Mouse (Mus musculus) gonadal fat pad, adult 2 months (tissue): ENCODE data around the gene Tmub2. TPM values are rescaled to one million over a fixed set of nuclear protein-coding genes. Genes with fewer than 3 reads are reported as not detected.

Experiments
- DNase-seq: peaks from one replicate; pipeline ENCODE4 v3.0.0-alpha.2; 2012; ENCODE audit warnings: low read depth
- polyA plus RNA-seq: library from polyadenylated mRNA; depleted of rRNA; stranded (reverse); fragments of >200 nt; gene quantifications from 2 replicates; pipeline ENCODE4 v1.2.3, GENCODE M21; 2012

Gene Tmub2
- polyA plus RNA-seq, 1 experiment: 66.7 TPM

DNA sequence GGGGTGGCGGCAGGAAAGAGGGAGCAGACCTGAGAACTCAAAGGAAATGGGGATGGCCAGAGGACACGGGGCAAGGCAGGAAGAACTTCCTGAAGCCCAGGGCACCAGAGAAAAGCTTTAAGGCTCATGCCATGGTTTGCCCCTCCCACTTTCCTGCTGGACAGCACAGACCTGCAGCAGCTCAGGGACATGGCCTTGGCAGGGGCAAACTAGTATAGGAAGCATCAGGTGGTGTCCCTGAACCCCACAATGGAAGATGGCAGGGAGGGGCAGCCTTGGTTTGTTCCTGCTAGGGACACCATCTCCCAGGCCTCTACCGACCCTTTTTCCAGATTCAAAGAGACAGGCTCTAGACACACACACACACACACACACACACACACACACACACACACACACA lies 20.6 kb downstream of the Tmub2 start:
- no peak for DNase-seq

DNA sequence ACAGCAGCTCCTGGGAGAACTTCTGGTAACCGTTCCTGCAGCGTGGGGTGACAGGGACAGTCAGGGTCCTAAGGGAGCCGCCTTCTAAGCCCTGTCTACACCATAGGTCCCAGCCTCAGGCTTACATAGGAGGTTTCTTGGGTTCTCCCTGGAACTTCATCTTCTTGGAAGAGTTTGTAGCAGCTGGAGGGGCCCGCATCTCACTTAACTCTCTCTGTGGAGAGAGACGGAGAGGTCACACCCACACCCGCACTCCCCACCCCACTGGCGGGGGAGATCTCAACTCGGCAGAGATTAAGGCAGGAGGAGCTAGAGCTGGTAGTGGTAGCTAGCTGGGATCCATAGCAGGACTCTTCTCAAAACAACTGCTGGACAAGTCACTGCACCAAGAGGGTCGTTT lies 23.4 kb downstream of the Tmub2 start:
- no peak for DNase-seq

GRCm38 (mm10) chr11:102308979-102309378 lies 24.2 kb downstream of the Tmub2 start:
- DNase-seq: no peak

- no peak for DNase-seq
Measured at GRCm38 (mm10) chr11:102309821-102310617, 25.3 kb downstream of the Tmub2 start.

DNA sequence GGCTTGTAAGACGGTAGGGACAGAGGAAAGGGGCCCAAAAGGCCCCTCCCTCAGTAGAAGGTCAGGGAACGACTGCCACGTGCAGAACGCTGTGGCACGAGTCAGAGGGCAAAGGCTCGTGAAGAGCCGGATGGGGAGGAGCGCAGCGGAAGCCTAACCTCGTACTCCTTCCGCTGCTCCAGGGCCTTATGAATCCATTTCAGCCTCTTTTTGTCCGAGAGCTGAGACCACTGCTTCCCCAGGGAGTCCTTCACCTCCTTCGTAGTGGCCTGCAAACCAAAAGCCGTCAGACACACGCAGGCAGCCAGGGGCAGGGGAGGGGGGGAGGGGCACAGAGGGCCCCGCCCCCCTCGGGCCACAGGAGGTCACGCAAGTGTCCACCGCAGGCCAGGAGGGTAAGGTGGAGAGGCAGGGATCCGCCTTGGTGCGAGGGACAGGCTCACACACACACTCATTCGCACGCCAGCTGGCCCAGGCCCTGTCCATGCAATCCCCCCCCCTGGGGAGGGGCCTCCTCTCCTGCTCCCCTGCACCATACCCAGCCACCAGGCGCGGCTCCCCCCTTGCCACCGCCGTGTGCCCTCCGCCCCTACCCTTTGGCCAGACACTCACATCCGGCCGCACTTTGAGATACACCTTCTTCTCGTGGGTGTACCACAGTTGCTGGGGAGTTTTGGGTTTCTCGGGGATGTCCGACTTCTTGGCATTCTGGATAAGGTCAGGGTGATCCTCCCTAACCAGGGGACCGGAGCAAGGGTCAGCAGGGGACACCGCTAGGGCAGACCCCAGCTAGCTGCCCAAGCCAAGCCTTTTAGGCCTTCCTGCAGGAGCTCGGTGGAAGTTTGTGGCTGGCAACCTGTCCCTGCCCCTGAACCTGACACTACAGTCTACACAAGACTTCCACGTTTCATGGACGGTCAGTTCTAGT lies 26.3 kb downstream of the Tmub2 start:
- DNase-seq: no peak

DNA sequence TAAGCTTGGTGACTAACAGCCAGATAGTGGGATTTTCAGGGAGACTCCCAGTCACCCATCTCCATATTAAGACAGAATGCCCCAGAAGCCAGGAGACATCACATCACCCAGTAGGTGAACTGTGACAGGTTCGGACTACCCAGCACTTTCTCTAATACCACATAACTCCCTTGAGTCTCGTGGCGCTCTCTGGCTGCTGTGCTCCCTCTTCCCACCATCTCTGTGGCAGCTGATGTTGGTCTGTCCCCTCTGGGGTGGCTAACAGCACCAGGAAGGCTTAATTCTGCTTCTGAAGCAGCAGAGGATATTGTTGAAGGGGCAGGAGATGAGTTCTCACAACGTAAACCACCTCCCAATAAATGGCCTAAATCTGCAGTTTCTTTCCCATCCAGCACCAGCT lies 27.2 kb downstream of the Tmub2 start:
- no peak for DNase-seq

GRCm38 (mm10) chr11:102312586-102312985 lies 27.9 kb downstream of the Tmub2 start:
- no peak for DNase-seq

- no peak for DNase-seq
Measured at GRCm38 (mm10) chr11:102314321-102314720, 29.6 kb downstream of the Tmub2 start.

DNA sequence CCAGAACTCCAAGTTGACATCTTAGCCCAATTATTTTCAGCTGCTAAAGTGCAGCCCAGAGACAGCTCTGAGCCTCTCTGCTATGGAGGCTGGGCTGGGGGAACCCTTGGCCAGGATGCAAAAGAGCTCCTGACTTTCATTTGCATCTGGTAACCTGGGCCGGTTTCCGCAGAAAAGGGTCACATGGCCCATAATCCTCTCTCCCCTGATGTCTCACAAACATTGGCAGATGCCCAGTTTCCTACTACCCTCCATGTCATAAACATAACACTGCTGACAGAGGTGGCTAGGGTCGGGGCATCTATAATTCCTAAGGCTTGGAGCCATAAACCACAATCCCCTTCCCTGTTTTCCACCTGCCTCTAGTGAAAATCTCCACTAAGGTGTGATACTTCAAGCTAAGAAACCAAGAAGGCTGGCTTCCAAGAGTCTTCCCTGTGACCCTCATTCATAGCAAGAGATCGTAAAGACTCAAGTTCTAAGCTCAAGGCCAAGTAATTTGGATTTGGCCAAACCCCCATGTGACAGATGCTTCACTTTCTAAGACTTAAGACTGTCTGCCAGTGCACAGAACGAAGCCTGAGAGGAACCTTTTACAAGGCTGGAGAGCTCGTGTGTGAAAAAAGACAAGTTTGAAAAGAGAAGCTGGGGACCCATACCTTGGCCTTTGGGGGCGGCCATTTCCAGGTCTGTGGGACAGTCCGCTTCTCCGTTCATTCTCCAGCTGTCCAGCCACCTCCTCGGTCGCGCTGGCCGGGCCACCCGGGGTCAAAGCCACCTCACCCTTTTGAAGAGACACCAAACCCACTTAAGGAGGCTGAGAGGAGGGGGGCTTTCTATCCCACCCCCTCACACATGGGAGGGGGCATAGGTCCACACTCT lies 31.2 kb downstream of the Tmub2 start:
- DNase-seq: no peak

DNA sequence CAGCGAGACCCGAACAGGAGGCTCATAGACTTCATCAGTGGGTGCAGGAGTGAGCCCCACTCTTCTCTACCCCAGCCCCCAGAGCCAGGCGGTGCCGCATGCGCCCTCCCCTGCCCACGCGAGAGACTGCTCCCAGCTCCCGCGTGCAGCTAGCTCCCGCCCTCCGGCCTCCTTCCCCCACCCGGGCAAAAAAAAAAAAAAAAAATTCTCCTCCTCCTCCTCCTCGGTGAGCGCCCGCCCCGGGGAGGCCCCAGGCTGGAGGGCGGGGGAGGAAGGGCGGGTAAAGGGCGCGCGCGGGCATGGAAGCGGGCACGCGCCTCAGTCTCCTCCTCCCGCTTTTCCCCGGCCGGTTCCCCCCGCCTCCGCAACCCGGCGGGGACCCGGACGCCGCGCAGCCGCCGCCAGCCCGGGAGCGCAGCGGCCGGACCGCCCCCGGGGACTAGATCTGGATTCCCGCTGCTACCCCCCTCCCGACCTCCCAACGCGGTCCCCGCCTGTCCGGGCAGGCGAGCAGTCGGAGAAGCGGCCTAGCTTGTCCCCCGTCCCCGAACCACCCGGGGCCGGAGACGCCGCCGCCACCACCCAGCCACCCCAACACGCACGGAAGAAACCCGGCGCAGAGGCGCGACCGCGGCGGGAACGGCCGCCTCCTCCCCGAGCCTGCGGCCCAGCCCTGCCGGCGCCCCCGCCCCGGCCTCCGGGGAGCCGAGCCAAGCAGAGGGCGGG lies 32.0 kb downstream of the Tmub2 start:
- DNase-seq: no peak

DNA sequence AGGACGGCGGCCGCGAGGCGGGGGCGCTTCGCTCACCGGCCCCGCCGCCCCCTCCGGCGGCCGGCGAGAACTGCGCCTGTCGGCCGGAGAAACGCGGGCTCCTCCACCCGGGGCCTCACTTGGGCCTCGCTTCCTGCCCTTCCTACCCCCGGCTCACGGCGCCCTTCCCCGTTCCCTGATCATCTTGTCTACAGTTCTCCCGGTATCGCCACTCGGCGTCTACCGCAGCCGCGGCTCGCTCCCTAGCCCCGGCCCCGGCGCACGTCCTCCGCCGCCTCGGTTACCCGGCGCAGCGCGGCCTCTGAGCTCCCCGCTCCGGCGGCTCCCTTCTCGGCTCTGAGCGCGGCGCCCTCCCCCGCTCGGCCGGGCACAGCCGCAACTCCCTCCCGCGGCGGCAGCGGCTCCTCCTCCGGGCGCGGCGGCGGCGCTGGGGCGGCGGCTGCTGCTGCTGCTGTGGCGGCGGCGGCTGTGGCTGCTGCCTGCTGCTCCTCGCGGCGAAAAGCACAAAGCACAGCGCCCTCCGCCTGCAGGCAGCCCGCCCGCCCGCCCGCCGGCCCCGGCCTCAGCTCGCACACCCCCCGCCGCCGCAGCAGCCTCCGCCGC lies 32.7 kb downstream of the Tmub2 start:
- no peak for DNase-seq

GRCm38 (mm10) chr11:102317901-102318575 lies 33.3 kb downstream of the Tmub2 start:
- no peak for DNase-seq

- DNase-seq: no peak
Measured at GRCm38 (mm10) chr11:102318576-102319409, 34.1 kb downstream of the Tmub2 start.

GRCm38 (mm10) chr11:102319410-102319792 lies 34.7 kb downstream of the Tmub2 start, which contains the start of gene Ubtf:
Ubtf (minus strand) TSS chr11:102319742.
- DNase-seq: no peak

GRCm38 (mm10) chr11:102319941-102320685 lies 35.4 kb downstream of the Tmub2 start:
- DNase-seq: no peak

- DNase-seq: no peak
Measured at GRCm38 (mm10) chr11:102320686-102321005, 35.9 kb downstream of the Tmub2 start.

DNA sequence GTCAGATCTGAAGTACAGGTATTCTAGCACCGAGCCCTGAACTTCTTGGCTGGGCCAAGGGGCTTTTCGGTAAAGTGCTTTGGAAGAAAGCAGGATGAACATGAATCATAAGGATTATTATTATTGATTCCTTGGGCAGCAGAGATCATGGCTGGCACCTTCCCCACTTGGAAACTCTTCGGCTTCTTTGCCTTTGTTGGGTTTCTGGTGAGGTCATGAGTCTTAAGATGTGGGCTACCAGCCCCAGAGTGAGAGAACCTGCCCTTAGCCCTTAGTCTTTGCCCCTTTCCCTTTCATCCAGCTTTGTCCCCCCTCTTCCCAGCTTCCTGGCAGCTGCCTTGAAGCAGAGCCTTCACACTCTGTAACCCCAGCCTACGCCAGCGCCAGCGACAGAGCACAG lies 37.2 kb downstream of the Tmub2 start:
- DNase-seq: no peak

- DNase-seq: no peak
Measured at GRCm38 (mm10) chr11:102323516-102323915, 38.8 kb downstream of the Tmub2 start.

- no peak for DNase-seq
Measured at GRCm38 (mm10) chr11:102327250-102327649, 42.5 kb downstream of the Tmub2 start.
